Mouse (Mus musculus): ENCODE results near the gene Tmem240.

DNA sequence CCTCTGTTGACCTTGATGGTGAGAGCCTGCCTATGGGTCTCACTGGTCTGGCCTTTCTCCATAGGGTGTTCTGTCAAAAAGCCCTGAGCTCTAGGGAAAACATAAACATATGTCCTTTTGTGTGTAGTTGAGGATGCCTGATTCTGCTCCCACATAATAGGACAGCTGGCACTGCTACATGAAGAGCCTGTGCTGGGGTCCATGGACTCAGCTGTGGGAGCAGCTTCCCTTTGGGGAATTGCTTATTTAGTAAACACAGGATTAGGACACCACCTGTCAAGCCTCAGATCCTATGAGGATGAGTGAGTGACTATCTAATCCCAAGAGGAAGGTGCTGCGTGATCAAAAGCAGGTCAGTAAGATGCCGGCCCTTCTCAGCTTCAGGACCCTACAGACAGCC, 6.6 kb upstream of the Tmem240 start:
- no peak for TF ChIP-seq CTCF (IDR thresholded peaks at IDR 0.05; ENCODE audit: borderline replicate concordance, insufficient read depth, low read depth, low read length)
- no peak for TF ChIP-seq POLR2A (IDR thresholded peaks at IDR 0.05; ENCODE audit: borderline replicate concordance, insufficient read depth, low read length)
